Mouse (Mus musculus) midbrain, embryonic 10.5 days (tissue): ENCODE measurements around the gene Sertad2. TPM values are rescaled to one million over a fixed set of nuclear protein-coding genes. Genes with fewer than 3 reads are reported as not detected.

Experiments used
- DNase-seq: peaks from one replicate; pipeline ENCODE4 v3.0.0-alpha.2; 2017; ENCODE audit warnings: low spot score
- H3K27ac ChIP-seq: fragments of 300-500 bp; sonication (generic); replicated peaks from 2 replicates; pipeline ENCODE4 v1.5.1; 2016; ENCODE audit warnings: mild to moderate bottlenecking
- H3K27me3 ChIP-seq: fragments of 300-500 bp; sonication (generic); 2 replicates; pipeline ENCODE4 v1.6.1; 2016; ENCODE audit warnings: low read depth, mild to moderate bottlenecking; ENCODE audit not compliant: poor library complexity, severe bottlenecking
- H3K36me3 ChIP-seq: fragments of 300-500 bp; sonication (generic); 2 replicates; pipeline ENCODE4 v1.6.1; 2016; ENCODE audit warnings: mild to moderate bottlenecking, moderate library complexity
- H3K4me1 ChIP-seq: fragments of 300-500 bp; sonication (generic); 2 replicates; pipeline ENCODE4 v1.6.1; 2016
- H3K4me3 ChIP-seq: fragments of 300-500 bp; sonication (generic); 2 replicates; pipeline ENCODE4 v1.5.1; 2016; ENCODE audit warnings: mild to moderate bottlenecking, moderate library complexity
- H3K9me3 ChIP-seq: fragments of 300-500 bp; sonication (generic); replicated peaks from 2 replicates; pipeline ENCODE4 v1.6.1; 2016; ENCODE audit warnings: mild to moderate bottlenecking
- WGBS: fragments of 180-500 bp; shearing (Covaris S2); methylation state at CpG from one replicate; pipeline ENCODE4 v1.1.7; 2016; 5-methylcytosine and 5-hydroxymethylcytosine counted together
- polyA plus RNA-seq: library from polyadenylated mRNA; unstranded; fragments of >200 nt; fragmentation: Nextera tagmentation; extraction: Ambion mirVana; gene quantifications from 2 replicates; pipeline ENCODE4 v1.2.1, GENCODE M21; 2016

Sertad2 gene
- polyA plus RNA-seq, 1 experiment from 2014 or later: 30.3 TPM

DNA sequence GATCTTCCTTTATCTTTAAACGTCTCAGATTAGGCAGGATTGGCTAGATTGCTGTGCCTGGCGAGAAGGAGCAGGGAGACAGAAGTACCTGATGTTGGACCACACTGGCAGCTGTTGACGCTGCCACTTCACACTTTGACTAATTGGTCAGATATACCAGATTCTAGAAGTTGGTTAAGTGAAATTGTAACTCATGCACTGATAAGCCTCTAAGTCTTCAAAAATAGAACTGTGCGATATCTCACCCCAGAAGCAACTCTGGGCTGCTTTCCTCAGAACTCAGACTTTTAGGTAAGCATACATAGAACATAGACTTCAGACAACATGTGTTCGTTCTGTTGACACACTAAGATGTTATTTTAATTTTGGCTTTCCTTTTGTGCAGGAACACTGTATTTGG, 86.6 kb downstream of the Sertad2 start:
- H3K4me1 ChIP-seq: peaks cover 26% of the 10 kb centered on the region
- H3K27ac ChIP-seq: no peak overlapping the region
- no peaks in the 10 kb centered on the region for H3K9me3 ChIP-seq
- WGBS: 94% methylated on average over 5 of the region's 5 CpGs
- H3K36me3 ChIP-seq: no peaks in the 10 kb centered on the region
- no peak for DNase-seq
- H3K27me3 ChIP-seq: no peaks in the 10 kb centered on the region
- no peak overlapping the region for H3K4me3 ChIP-seq

DNA sequence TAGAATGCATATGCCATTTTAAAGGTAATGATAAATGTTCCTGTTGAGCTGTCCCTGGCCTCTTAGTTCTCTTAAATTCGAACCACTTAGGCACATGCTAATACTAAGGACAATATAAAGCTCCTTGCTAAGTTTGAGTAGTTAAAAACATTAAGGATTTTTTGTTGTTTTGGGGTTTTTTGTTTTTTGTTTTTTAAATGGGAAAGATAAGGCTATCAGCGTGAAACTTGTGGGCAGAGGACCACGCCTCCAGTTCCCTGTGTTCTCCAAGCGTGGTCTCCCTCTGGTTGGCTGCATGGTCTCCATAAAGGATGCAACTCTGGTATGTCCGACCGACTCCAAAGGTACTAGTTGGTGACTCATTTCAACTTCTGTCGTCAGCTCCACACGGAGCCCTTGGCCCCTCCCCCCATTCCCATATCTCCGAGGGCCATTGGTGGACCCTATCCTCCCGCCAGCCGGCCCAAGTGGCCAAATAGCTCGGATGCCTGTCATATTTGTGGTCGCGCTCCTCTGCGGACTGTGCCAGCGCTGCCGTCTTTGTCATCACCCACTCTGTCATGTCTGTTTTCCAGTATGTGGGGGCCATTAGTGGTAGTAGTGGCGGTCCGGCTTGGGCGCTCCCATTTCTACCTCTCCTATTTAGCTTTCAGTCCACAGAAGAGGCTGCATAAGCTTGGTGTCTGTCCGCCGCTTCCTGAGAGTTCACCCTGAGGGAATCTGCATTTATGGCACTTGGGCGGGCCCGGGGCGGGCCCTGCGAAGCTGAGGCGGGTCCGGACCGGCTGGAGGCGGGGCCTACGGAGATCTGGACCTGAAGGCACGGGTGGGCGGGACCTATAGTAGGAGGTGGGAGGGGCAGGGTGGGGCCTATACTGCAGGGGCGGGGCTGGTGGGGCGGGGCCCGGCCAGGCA, 88.2 kb downstream of the Sertad2 start:
- DNase-seq: peak; percentile 96
- H3K9me3 ChIP-seq: no peaks in the 10 kb centered on the region
- H3K4me3 ChIP-seq: peak overlapping the region; percentile 91
- no peaks in the 10 kb centered on the region for H3K27me3 ChIP-seq
- peaks cover 42% of the 10 kb centered on the region for H3K4me1 ChIP-seq
- no peaks in the 10 kb centered on the region for H3K36me3 ChIP-seq
- 2% methylated on average over 35 of the region's 36 CpGs for WGBS
- H3K27ac ChIP-seq: peak overlapping the region; percentile 97

DNA sequence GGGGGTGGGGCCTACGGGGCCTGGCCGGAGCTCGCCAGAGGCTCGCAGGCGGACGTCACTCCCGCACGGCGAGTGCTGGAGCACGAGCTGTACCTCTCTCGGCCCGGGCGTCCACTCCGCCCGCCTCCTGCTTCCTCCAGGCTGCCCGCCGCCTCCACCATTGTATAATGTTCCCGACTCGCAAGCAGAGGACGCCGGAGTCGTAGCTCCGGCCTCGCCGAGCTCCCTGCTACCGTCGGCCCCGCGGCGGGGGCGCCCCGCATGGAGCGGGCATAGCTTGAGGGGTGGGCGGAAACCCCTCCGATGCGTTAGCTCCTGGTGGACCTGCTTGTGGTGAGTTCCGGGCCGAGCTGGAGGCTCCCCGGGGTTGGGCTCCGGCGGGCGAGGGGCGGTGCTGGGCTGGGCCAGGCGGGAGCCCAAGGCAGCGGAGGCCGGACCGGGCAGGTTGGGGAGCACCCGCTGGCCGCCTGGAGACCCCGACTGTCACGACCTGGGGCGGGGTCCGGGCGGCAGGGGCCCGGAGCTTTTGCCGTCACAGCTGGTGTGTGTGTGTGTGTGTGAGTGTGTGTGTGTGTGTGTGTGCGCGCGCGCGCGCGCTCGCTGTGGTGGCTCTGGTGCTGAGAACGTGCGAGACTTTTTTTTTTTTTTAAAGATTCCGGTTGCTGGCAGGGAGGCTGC, 89.0 kb downstream of the Sertad2 start:
- H3K27ac ChIP-seq: peak overlapping the region; percentile 97
- DNase-seq: no peak
- H3K4me1 ChIP-seq: peaks cover 46% of the 10 kb centered on the region
- no peaks in the 10 kb centered on the region for H3K27me3 ChIP-seq
- H3K4me3 ChIP-seq: peak overlapping the region; percentile 91
- H3K36me3 ChIP-seq: no peaks in the 10 kb centered on the region
- H3K9me3 ChIP-seq: no peaks in the 10 kb centered on the region
- under 1% methylated on average over 67 of the region's 67 CpGs for WGBS

DNA sequence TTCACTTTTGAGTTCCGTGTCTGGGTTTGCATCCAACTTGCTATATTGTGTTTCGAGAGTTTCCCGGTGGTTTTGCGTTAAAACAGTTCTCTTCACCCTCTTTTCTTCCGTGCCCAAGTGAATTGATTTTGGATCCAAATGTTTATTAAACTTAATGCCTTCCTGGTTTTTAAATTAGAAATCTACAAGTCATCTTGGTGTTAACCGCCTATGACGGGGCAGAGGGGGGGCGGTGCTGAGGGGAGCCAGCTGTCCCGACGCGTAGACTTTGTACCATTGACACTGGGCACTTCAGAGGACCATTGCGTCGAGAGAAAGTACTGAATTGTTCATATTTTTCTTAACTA, 89.5 kb downstream of the Sertad2 start:
- Histone ChIP-seq H3K27me3 (no peaks in the 10 kb centered on the region), H3K9me3 (no peaks in the 10 kb centered on the region), H3K4me1 (peaks cover 46% of the 10 kb centered on the region), H3K4me3 (peak overlapping the region; percentile 91), H3K36me3 (no peaks in the 10 kb centered on the region), H3K27ac (peak overlapping the region; percentile 97)
- DNase-seq: peak; percentile 58
- WGBS: under 1% methylated on average over 13 of the region's 13 CpGs

DNA sequence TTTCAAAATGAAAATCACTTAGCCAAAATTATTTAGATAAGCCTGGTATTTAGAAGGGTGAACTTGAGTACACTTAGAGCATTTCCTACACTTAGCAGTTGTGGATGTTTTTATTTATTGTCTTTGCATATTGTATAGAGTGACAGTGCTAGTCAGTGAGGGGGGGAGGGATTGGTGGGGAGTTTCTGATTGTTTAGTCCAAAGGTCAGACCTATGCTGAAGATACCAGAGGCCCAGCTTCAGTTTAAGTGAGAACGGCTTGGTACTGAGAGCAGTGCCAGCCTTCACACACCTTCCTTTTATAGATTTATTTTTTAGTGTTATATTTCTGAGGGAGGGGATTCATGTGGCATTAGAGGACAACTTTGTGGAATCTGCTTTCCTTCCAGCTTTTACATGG, 91.5 kb downstream of the Sertad2 start:
- Histone ChIP-seq H3K27ac (peak overlapping the region; percentile 81; the same call in 1 of the 2 replicates), H3K27me3 (no peaks in the 10 kb centered on the region), H3K4me3 (peak overlapping the region; percentile 31; the same call in 1 of the 2 replicates), H3K9me3 (no peaks in the 10 kb centered on the region), H3K4me1 (peaks cover 53% of the 10 kb centered on the region), H3K36me3 (no peaks in the 10 kb centered on the region)
- no peak for DNase-seq
- WGBS: 59% methylated on average over 1 of the region's 1 CpGs

DNA sequence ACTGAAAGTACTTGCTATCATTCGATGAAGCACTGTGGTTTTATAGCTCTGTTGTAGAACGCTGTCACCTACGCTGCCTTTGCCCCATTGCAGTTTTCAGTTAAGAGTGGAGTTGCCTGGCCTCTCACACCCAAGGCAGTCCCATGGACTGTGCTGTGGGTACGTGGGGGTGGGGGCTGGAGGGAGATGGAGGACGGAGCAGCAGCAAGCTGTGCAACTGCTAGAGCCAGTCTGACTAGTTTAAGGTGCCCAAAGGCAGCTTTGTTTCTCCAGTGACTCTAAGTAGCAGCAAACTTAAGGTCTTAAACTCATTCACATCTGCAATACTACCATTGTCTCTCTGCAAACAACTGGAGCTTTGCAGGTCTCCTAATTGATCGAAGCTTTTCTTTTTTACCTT, 92.6 kb downstream of the Sertad2 start:
- Histone ChIP-seq H3K4me1 (peaks cover 64% of the 10 kb centered on the region), H3K36me3 (no peaks in the 10 kb centered on the region), H3K4me3 (peak overlapping the region; percentile 31; the same call in 1 of the 2 replicates), H3K27ac (peak overlapping the region; percentile 81), H3K27me3 (no peaks in the 10 kb centered on the region), H3K9me3 (no peaks in the 10 kb centered on the region)
- no peak for DNase-seq
- WGBS: 30% methylated on average over 6 of the region's 6 CpGs

DNA sequence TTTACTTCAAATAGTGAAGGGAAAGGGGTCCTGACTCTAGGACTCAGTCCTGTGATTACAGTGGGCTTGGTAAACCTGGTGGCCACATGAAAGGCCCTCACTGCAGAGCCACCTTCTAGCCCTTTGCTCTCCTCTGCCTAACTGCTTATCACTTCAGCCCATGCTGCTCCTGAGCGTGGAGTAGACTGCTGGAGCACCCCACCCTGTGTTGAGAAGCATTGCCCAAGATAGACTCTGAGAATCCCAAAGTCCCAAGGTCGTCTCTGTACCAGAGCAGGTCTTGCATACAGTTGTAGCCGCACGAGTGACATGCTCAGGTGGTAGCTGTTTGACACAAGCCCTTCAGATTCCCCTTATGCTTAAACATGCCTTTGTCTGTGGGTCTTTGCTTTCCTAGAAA, 93.1 kb downstream of the Sertad2 start:
- peak overlapping the region; percentile 81 for H3K27ac ChIP-seq
- H3K9me3 ChIP-seq: no peaks in the 10 kb centered on the region
- peak overlapping the region; percentile 31; the same call in 1 of the 2 replicates for H3K4me3 ChIP-seq
- H3K36me3 ChIP-seq: no peaks in the 10 kb centered on the region
- H3K4me1 ChIP-seq: peaks cover 64% of the 10 kb centered on the region
- H3K27me3 ChIP-seq: no peaks in the 10 kb centered on the region
- DNase-seq: no peak
- 53% methylated on average over 4 of the region's 4 CpGs for WGBS

DNA sequence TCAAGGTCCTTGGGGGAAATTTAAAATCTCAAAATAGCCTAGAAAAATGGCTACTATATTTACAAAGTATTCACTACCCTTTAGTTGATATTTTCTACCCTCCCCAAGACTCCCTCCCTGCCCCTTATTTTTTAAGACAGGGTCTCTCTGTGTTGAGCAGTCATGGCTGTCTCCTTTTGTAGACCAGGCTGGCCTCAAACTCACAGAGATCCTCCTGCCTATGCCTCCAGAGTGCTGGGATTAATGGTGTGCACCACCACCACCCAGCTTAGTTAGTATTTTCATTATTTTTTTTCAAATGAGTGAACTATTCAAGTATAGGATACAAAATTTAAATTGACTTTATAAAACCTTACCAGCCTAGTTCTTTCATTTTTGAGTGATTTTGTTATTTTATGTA, 94.0 kb downstream of the Sertad2 start:
- no peak for DNase-seq
- H3K4me1 ChIP-seq: peaks cover 70% of the 10 kb centered on the region

DNA sequence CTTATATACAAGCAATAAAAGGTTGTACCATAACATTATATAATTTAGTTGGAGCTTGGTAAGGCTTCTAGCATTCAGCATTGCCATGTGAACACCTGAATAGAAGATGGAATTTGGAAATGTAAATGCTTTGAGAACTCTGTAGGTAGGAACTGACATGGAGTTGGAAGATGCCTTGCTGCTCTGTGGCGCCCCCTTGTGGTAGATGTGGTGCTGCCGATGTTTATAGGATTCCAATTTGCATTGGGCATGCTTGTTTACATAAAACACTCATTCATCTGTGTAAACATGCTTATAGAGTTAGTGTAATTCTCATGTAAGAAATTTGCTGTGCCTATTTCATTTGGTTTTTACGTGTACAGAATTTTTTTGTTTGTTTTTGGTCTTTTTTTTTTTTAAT, 95.8 kb downstream of the Sertad2 start:
- Histone ChIP-seq H3K4me1 (peaks cover 74% of the 10 kb centered on the region), H3K36me3 (no peaks in the 10 kb centered on the region), H3K27me3 (no peaks in the 10 kb centered on the region), H3K27ac (no peak overlapping the region), H3K4me3 (no peak overlapping the region), H3K9me3 (no peaks in the 10 kb centered on the region)
- peak; percentile 79 for DNase-seq
- 29% methylated on average over 3 of the region's 3 CpGs for WGBS

More for the DNA sequence above, 94.0 kb downstream of the Sertad2 start:
- no peaks in the 10 kb centered on the region for H3K27me3 ChIP-seq
- no peak overlapping the region for H3K4me3 ChIP-seq
- H3K9me3 ChIP-seq: no peaks in the 10 kb centered on the region
- no peak overlapping the region for H3K27ac ChIP-seq
- H3K36me3 ChIP-seq: no peaks in the 10 kb centered on the region

DNA sequence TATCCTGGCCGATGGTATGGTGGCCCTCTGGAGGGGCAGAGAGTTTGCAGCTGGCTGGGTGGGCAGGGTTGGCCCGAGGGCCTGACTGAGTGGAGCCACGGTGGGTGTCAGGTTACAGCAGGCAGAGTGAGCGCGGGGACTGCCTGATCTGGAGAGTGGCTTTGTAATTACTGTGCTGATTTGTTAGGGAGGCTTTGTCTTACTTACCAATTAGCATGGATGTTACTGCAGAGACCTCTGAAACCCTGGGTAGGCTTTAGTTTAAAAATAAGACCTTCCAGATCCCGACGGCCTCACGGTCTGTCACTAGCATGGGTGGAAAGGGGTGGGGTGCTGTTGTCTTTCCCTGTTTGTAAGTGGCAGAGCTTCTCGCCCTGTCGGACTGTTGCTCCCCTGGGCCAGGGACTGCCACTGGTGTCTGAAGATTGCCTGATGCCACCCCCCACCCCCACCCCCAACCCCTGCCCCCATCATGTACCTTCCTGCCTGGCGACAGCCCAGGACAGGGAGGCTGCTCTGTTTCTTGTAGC, 96.9 kb downstream of the Sertad2 start:
- WGBS: under 1% methylated on average over 11 of the region's 11 CpGs
- Histone ChIP-seq H3K4me1 (peaks cover 74% of the 10 kb centered on the region), H3K27ac (peak overlapping the region; percentile 86), H3K9me3 (no peaks in the 10 kb centered on the region), H3K36me3 (no peaks in the 10 kb centered on the region), H3K27me3 (no peaks in the 10 kb centered on the region), H3K4me3 (peak overlapping the region; percentile 38)
- peak; percentile 78 for DNase-seq

DNA sequence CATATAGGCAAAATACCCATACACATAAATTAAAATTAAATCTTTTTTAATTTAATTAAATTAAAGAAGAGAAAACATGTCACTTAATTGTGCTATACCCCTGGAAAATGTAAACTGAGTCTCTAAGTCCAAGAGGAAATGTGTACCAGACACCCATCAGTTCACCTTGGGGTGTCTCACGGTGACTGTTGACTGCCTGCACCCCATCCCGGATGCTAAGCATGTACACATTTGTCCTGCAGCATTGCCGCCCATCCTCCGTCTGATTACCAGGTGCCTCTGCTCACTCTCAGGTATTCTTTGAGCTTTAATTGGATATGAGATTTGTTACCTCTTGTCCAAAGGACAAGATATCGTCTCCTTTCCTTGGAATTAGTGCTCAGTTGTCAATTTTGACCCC, 99.3 kb downstream of the Sertad2 start:
- DNase-seq: no peak
- Histone ChIP-seq H3K36me3 (no peaks in the 10 kb centered on the region), H3K27ac (no peak overlapping the region), H3K9me3 (no peaks in the 10 kb centered on the region), H3K4me3 (no peak overlapping the region), H3K4me1 (peaks cover 80% of the 10 kb centered on the region), H3K27me3 (no peaks in the 10 kb centered on the region)
- WGBS: 95% methylated on average over 5 of the region's 5 CpGs

DNA sequence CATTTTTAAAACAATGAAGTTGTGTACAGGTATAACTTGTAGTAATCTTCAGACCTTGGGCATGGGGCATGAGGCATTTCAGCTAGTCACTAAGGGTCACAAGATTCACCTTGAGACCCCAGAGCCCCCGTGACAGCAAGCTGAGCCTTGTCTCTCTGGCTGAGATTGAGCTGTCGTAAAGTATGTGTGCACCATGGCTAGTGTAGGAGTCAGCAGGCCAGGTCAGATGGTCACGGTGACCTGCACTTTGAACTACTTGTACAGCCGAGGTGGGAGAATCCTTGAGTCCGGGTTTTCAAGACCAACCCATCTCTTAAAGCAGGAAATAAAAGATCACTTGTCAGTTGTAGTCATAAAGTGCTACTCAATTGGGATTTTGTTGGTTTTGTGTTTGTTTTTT, 100.1 kb downstream of the Sertad2 start:
- H3K27ac ChIP-seq: no peak overlapping the region
- H3K4me3 ChIP-seq: no peak overlapping the region
- no peaks in the 10 kb centered on the region for H3K27me3 ChIP-seq
- peaks cover 3% of the 10 kb centered on the region for H3K36me3 ChIP-seq
- peaks cover 88% of the 10 kb centered on the region for H3K4me1 ChIP-seq
- WGBS: 65% methylated on average over 5 of the region's 5 CpGs
- H3K9me3 ChIP-seq: no peaks in the 10 kb centered on the region
- no peak for DNase-seq

DNA sequence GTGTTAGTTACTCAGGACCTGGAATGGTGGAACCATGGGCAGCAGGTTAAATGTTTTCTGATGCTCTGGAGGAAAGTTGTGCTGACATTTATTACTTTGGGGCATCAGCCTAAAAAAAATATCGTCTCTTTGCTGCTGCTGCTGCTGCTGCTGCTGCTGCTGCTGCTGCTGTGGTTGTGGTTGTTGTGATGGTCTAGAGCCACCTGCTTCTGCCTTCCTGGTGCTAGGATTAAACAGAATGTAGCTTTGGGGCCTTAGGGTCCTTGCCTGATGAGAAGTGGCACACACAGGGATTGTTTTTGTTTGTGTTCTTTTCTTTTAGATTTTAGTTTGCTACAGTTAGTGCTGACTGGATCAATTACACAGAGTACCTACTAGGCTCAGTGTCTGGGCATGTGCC, 101.1 kb downstream of the Sertad2 start:
- Histone ChIP-seq H3K4me1 (peaks cover 95% of the 10 kb centered on the region), H3K27me3 (no peaks in the 10 kb centered on the region), H3K4me3 (no peak overlapping the region), H3K27ac (peak overlapping the region; percentile 35; the same call in 1 of the 2 replicates), H3K9me3 (no peaks in the 10 kb centered on the region), H3K36me3 (peaks cover 10% of the 10 kb centered on the region)
- DNase-seq: no peak
- 88% methylated on average over 1 of the region's 1 CpGs for WGBS
